Mouse (Mus musculus): ENCODE results near the gene Kcnk10. TPM values are rescaled to one million over a fixed set of nuclear protein-coding genes. Genes with fewer than 3 reads are reported as not detected.

The Kcnk10 gene
- polyA plus RNA-seq, 1 experiment: 1.5 TPM

- no peak overlapping the region for H3K27ac ChIP-seq (ENCODE audit: control insufficient read depth, insufficient read depth, low read depth, low read length)
- H3K4me3 ChIP-seq (ENCODE audit: control insufficient read depth, low read depth, low read length): no peak overlapping the region
- no peaks in the 10 kb centered on the region for H3K27me3 ChIP-seq (ENCODE audit: control insufficient read depth, insufficient read depth, low read length)
- no peaks in the 10 kb centered on the region for H3K36me3 ChIP-seq (ENCODE audit: control insufficient read depth, insufficient read depth, low read length)
- TF ChIP-seq POLR2A (IDR thresholded peaks at IDR 0.05; ENCODE audit: control insufficient read depth, low read depth, low read length): no peak
- TF ChIP-seq CTCF (IDR thresholded peaks at IDR 0.05; ENCODE audit: control insufficient read depth, insufficient read depth, insufficient replicate concordance, low read depth, low read length): no peak
- H3K4me1 ChIP-seq (ENCODE audit: control insufficient read depth, insufficient read depth, low read length): no peaks in the 10 kb centered on the region
Observed at GRCm38 (mm10) chr12:98470097-98470496, 108.0 kb downstream of the Kcnk10 start.

GRCm38 (mm10) chr12:98467793-98468192 lies 110.3 kb downstream of the Kcnk10 start:
- H3K4me3 ChIP-seq (ENCODE audit: control insufficient read depth, low read depth, low read length): no peak overlapping the region
- no peaks in the 10 kb centered on the region for H3K4me1 ChIP-seq (ENCODE audit: control insufficient read depth, insufficient read depth, low read length)
- no peak for TF ChIP-seq CTCF (IDR thresholded peaks at IDR 0.05; ENCODE audit: control insufficient read depth, insufficient read depth, insufficient replicate concordance, low read depth, low read length)
- no peak for TF ChIP-seq POLR2A (IDR thresholded peaks at IDR 0.05; ENCODE audit: control insufficient read depth, low read depth, low read length)
- no peak overlapping the region for H3K27ac ChIP-seq (ENCODE audit: control insufficient read depth, insufficient read depth, low read depth, low read length)
- no peaks in the 10 kb centered on the region for H3K27me3 ChIP-seq (ENCODE audit: control insufficient read depth, insufficient read depth, low read length)
- H3K36me3 ChIP-seq (ENCODE audit: control insufficient read depth, insufficient read depth, low read length): no peaks in the 10 kb centered on the region

- H3K4me1 ChIP-seq (ENCODE audit: control insufficient read depth, insufficient read depth, low read length): no peaks in the 10 kb centered on the region
- H3K27me3 ChIP-seq (ENCODE audit: control insufficient read depth, insufficient read depth, low read length): no peaks in the 10 kb centered on the region
- H3K27ac ChIP-seq (ENCODE audit: control insufficient read depth, insufficient read depth, low read depth, low read length): no peak overlapping the region
- TF ChIP-seq POLR2A (IDR thresholded peaks at IDR 0.05; ENCODE audit: control insufficient read depth, low read depth, low read length) (no peak), CTCF (IDR thresholded peaks at IDR 0.05; ENCODE audit: control insufficient read depth, insufficient read depth, insufficient replicate concordance, low read depth, low read length) (peak; percentile 74; the same call in 1 of the 2 replicates)
- no peaks in the 10 kb centered on the region for H3K36me3 ChIP-seq (ENCODE audit: control insufficient read depth, insufficient read depth, low read length)
- H3K4me3 ChIP-seq (ENCODE audit: control insufficient read depth, low read depth, low read length): no peak overlapping the region
Observed at GRCm38 (mm10) chr12:98459889-98460288, 118.2 kb downstream of the Kcnk10 start.

GRCm38 (mm10) chr12:98458944-98459343 lies 119.2 kb downstream of the Kcnk10 start:
- Histone ChIP-seq H3K4me1 (ENCODE audit: control insufficient read depth, insufficient read depth, low read length) (no peaks in the 10 kb centered on the region), H3K27ac (ENCODE audit: control insufficient read depth, insufficient read depth, low read depth, low read length) (no peak overlapping the region), H3K36me3 (ENCODE audit: control insufficient read depth, insufficient read depth, low read length) (no peaks in the 10 kb centered on the region), H3K27me3 (ENCODE audit: control insufficient read depth, insufficient read depth, low read length) (no peaks in the 10 kb centered on the region), H3K4me3 (ENCODE audit: control insufficient read depth, low read depth, low read length) (no peak overlapping the region)
- TF ChIP-seq POLR2A (IDR thresholded peaks at IDR 0.05; ENCODE audit: control insufficient read depth, low read depth, low read length): no peak
- TF ChIP-seq CTCF (IDR thresholded peaks at IDR 0.05; ENCODE audit: control insufficient read depth, insufficient read depth, insufficient replicate concordance, low read depth, low read length): no peak

GRCm38 (mm10) chr12:98458516-98458915 lies 119.6 kb downstream of the Kcnk10 start:
- H3K4me1 ChIP-seq (ENCODE audit: control insufficient read depth, insufficient read depth, low read length): no peaks in the 10 kb centered on the region

GRCm38 (mm10) chr12:98453161-98453560 lies 124.9 kb downstream of the Kcnk10 start:
- Histone ChIP-seq H3K27ac (ENCODE audit: control insufficient read depth, insufficient read depth, low read depth, low read length) (no peak overlapping the region), H3K4me1 (ENCODE audit: control insufficient read depth, insufficient read depth, low read length) (no peaks in the 10 kb centered on the region)
- no peak for TF ChIP-seq CTCF (IDR thresholded peaks at IDR 0.05; ENCODE audit: control insufficient read depth, insufficient read depth, insufficient replicate concordance, low read depth, low read length)
- TF ChIP-seq POLR2A (IDR thresholded peaks at IDR 0.05; ENCODE audit: control insufficient read depth, low read depth, low read length): peak; percentile 47; the same call in 1 of the 2 replicates

More at GRCm38 (mm10) chr12:98458516-98458915, 119.6 kb downstream of the Kcnk10 start:
- H3K27ac ChIP-seq (ENCODE audit: control insufficient read depth, insufficient read depth, low read depth, low read length): no peak overlapping the region
- H3K36me3 ChIP-seq (ENCODE audit: control insufficient read depth, insufficient read depth, low read length): no peaks in the 10 kb centered on the region
- TF ChIP-seq POLR2A (IDR thresholded peaks at IDR 0.05; ENCODE audit: control insufficient read depth, low read depth, low read length) (no peak), CTCF (IDR thresholded peaks at IDR 0.05; ENCODE audit: control insufficient read depth, insufficient read depth, insufficient replicate concordance, low read depth, low read length) (no peak)
- no peak overlapping the region for H3K4me3 ChIP-seq (ENCODE audit: control insufficient read depth, low read depth, low read length)
- no peaks in the 10 kb centered on the region for H3K27me3 ChIP-seq (ENCODE audit: control insufficient read depth, insufficient read depth, low read length)

GRCm38 (mm10) chr12:98452646-98453045 lies 125.5 kb downstream of the Kcnk10 start:
- Histone ChIP-seq H3K27ac (ENCODE audit: control insufficient read depth, insufficient read depth, low read depth, low read length) (no peak overlapping the region), H3K4me3 (ENCODE audit: control insufficient read depth, low read depth, low read length) (no peak overlapping the region), H3K4me1 (ENCODE audit: control insufficient read depth, insufficient read depth, low read length) (no peaks in the 10 kb centered on the region), H3K27me3 (ENCODE audit: control insufficient read depth, insufficient read depth, low read length) (no peaks in the 10 kb centered on the region), H3K36me3 (ENCODE audit: control insufficient read depth, insufficient read depth, low read length) (no peaks in the 10 kb centered on the region)
- TF ChIP-seq CTCF (IDR thresholded peaks at IDR 0.05; ENCODE audit: control insufficient read depth, insufficient read depth, insufficient replicate concordance, low read depth, low read length) (no peak), POLR2A (IDR thresholded peaks at IDR 0.05; ENCODE audit: control insufficient read depth, low read depth, low read length) (peak; percentile 25; the same call in 1 of the 2 replicates)

More at GRCm38 (mm10) chr12:98453161-98453560, 124.9 kb downstream of the Kcnk10 start:
- H3K27me3 ChIP-seq (ENCODE audit: control insufficient read depth, insufficient read depth, low read length): no peaks in the 10 kb centered on the region
- no peak overlapping the region for H3K4me3 ChIP-seq (ENCODE audit: control insufficient read depth, low read depth, low read length)
- H3K36me3 ChIP-seq (ENCODE audit: control insufficient read depth, insufficient read depth, low read length): no peaks in the 10 kb centered on the region

GRCm38 (mm10) chr12:98445637-98446036 lies 132.5 kb downstream of the Kcnk10 start:
- no peak overlapping the region for H3K27ac ChIP-seq (ENCODE audit: control insufficient read depth, insufficient read depth, low read depth, low read length)
- no peaks in the 10 kb centered on the region for H3K27me3 ChIP-seq (ENCODE audit: control insufficient read depth, insufficient read depth, low read length)
- no peaks in the 10 kb centered on the region for H3K4me1 ChIP-seq (ENCODE audit: control insufficient read depth, insufficient read depth, low read length)
- TF ChIP-seq POLR2A (IDR thresholded peaks at IDR 0.05; ENCODE audit: control insufficient read depth, low read depth, low read length) (no peak), CTCF (IDR thresholded peaks at IDR 0.05; ENCODE audit: control insufficient read depth, insufficient read depth, insufficient replicate concordance, low read depth, low read length) (no peak)
- no peaks in the 10 kb centered on the region for H3K36me3 ChIP-seq (ENCODE audit: control insufficient read depth, insufficient read depth, low read length)
- H3K4me3 ChIP-seq (ENCODE audit: control insufficient read depth, low read depth, low read length): no peak overlapping the region

Measured in testis, adult 2 months (tissue).